Mouse (Mus musculus): ENCODE measurements around the gene Fyn. TPM values are rescaled to one million over a fixed set of nuclear protein-coding genes. Genes with fewer than 3 reads are reported as not detected.

Fyn gene
- total and polyA plus RNA-seq, 2 experiments, result 4.4 to 5.6 TPM

- WGBS, result 59% methylated on average over 6 of the region's 6 CpGs
- Histone ChIP-seq H3K79me2 (ENCODE audit: control insufficient read depth, insufficient read depth, low read length) (no peaks in the 10 kb centered on the region), H3K36me3 (ENCODE audit: control insufficient read depth, insufficient read depth, low read length) (no peaks in the 10 kb centered on the region), H3K4me3 (ENCODE audit: insufficient read depth, low read depth, low read length) (no peak overlapping the region), H3K27me3 (ENCODE audit: control insufficient read depth, insufficient read depth, low read length) (no peaks in the 10 kb centered on the region), H3K4me1 (ENCODE audit: control insufficient read depth, insufficient read depth, low read length) (no peaks in the 10 kb centered on the region; the same call in 1 of the 2 replicates), H3K27ac (replicated peaks; ENCODE audit: insufficient read depth, low read depth, low read length) (peak overlapping the region; percentile 19; the same call in 1 of the 2 replicates), H3K9ac (ENCODE audit: low read depth, low read length) (no peak overlapping the region)
- DNase-seq (ENCODE audit: extremely low read depth, low read depth, low spot score), result peak; percentile 48
- TF ChIP-seq POLR2A (IDR thresholded peaks at IDR 0.05; ENCODE audit: extremely low read depth, insufficient read depth, low read length) (no peak), CTCF (IDR thresholded peaks at IDR 0.05; ENCODE audit: low read depth, low read length) (no peak)
These were observed 82.4 kb downstream of the Fyn start for GRCm38 (mm10) chr10:39451065-39451464.

GRCm38 (mm10) chr10:39451918-39452624 lies 83.4 kb downstream of the Fyn start:
- no peaks in the 10 kb centered on the region; the same call in 1 of the 2 replicates for H3K4me1 ChIP-seq (ENCODE audit: control insufficient read depth, insufficient read depth, low read length)
- no peak overlapping the region for H3K27ac ChIP-seq (replicated peaks; ENCODE audit: insufficient read depth, low read depth, low read length)
- whole genome bisulfite sequencing, result 83% methylated on average over 8 of the region's 8 CpGs

GRCm38 (mm10) chr10:39455344-39455743 lies 86.7 kb downstream of the Fyn start:
- DNase-seq (ENCODE audit: extremely low read depth, low read depth, low spot score), result no peak
- Histone ChIP-seq H3K27ac (replicated peaks; ENCODE audit: insufficient read depth, low read depth, low read length) (no peak overlapping the region), H3K27me3 (ENCODE audit: control insufficient read depth, insufficient read depth, low read length) (no peaks in the 10 kb centered on the region), H3K4me3 (ENCODE audit: insufficient read depth, low read depth, low read length) (no peak overlapping the region), H3K79me2 (ENCODE audit: control insufficient read depth, insufficient read depth, low read length) (no peaks in the 10 kb centered on the region), H3K9ac (ENCODE audit: low read depth, low read length) (no peak overlapping the region), H3K4me1 (ENCODE audit: control insufficient read depth, insufficient read depth, low read length) (no peaks in the 10 kb centered on the region; the same call in 1 of the 2 replicates), H3K36me3 (ENCODE audit: control insufficient read depth, insufficient read depth, low read length) (no peaks in the 10 kb centered on the region)
- TF ChIP-seq POLR2A (IDR thresholded peaks at IDR 0.05; ENCODE audit: extremely low read depth, insufficient read depth, low read length) (no peak), CTCF (IDR thresholded peaks at IDR 0.05; ENCODE audit: low read depth, low read length) (no peak)
- 65% methylated on average over 4 of the region's 4 CpGs for WGBS

More at GRCm38 (mm10) chr10:39451918-39452624, 83.4 kb downstream of the Fyn start:
- DNase-seq (ENCODE audit: extremely low read depth, low read depth, low spot score), result no peak
- Histone ChIP-seq H3K4me3 (ENCODE audit: insufficient read depth, low read depth, low read length) (no peak overlapping the region), H3K79me2 (ENCODE audit: control insufficient read depth, insufficient read depth, low read length) (no peaks in the 10 kb centered on the region), H3K36me3 (ENCODE audit: control insufficient read depth, insufficient read depth, low read length) (no peaks in the 10 kb centered on the region), H3K27me3 (ENCODE audit: control insufficient read depth, insufficient read depth, low read length) (no peaks in the 10 kb centered on the region), H3K9ac (ENCODE audit: low read depth, low read length) (no peak overlapping the region)
- TF ChIP-seq CTCF (IDR thresholded peaks at IDR 0.05; ENCODE audit: low read depth, low read length) (no peak), POLR2A (IDR thresholded peaks at IDR 0.05; ENCODE audit: extremely low read depth, insufficient read depth, low read length) (no peak)

- DNase-seq (ENCODE audit: extremely low read depth, low read depth, low spot score), result no peak
- no peak overlapping the region for H3K27ac ChIP-seq (replicated peaks; ENCODE audit: insufficient read depth, low read depth, low read length)
- H3K4me1 ChIP-seq (ENCODE audit: control insufficient read depth, insufficient read depth, low read length), result no peaks in the 10 kb centered on the region; the same call in 1 of the 2 replicates
- TF ChIP-seq POLR2A (IDR thresholded peaks at IDR 0.05; ENCODE audit: extremely low read depth, insufficient read depth, low read length), result no peak
- no peak for TF ChIP-seq CTCF (IDR thresholded peaks at IDR 0.05; ENCODE audit: low read depth, low read length)
- H3K79me2 ChIP-seq (ENCODE audit: control insufficient read depth, insufficient read depth, low read length), result no peaks in the 10 kb centered on the region
- H3K9ac ChIP-seq (ENCODE audit: low read depth, low read length), result no peak overlapping the region
- H3K4me3 ChIP-seq (ENCODE audit: insufficient read depth, low read depth, low read length), result no peak overlapping the region
- WGBS, result 80% methylated on average over 15 of the region's 15 CpGs
- H3K36me3 ChIP-seq (ENCODE audit: control insufficient read depth, insufficient read depth, low read length), result no peaks in the 10 kb centered on the region
- no peaks in the 10 kb centered on the region for H3K27me3 ChIP-seq (ENCODE audit: control insufficient read depth, insufficient read depth, low read length)
These were observed 87.4 kb downstream of the Fyn start for GRCm38 (mm10) chr10:39455857-39456620.

GRCm38 (mm10) chr10:39456776-39457175 lies 88.1 kb downstream of the Fyn start:
- TF ChIP-seq POLR2A (IDR thresholded peaks at IDR 0.05; ENCODE audit: extremely low read depth, insufficient read depth, low read length) (no peak), CTCF (IDR thresholded peaks at IDR 0.05; ENCODE audit: low read depth, low read length) (no peak)
- 92% methylated on average over 6 of the region's 6 CpGs for WGBS
- H3K9ac ChIP-seq (ENCODE audit: low read depth, low read length), result no peak overlapping the region
- H3K79me2 ChIP-seq (ENCODE audit: control insufficient read depth, insufficient read depth, low read length), result no peaks in the 10 kb centered on the region
- no peak for DNase-seq (ENCODE audit: extremely low read depth, low read depth, low spot score)
- no peaks in the 10 kb centered on the region for H3K27me3 ChIP-seq (ENCODE audit: control insufficient read depth, insufficient read depth, low read length)
- no peaks in the 10 kb centered on the region for H3K36me3 ChIP-seq (ENCODE audit: control insufficient read depth, insufficient read depth, low read length)
- H3K27ac ChIP-seq (replicated peaks; ENCODE audit: insufficient read depth, low read depth, low read length), result no peak overlapping the region
- H3K4me3 ChIP-seq (ENCODE audit: insufficient read depth, low read depth, low read length), result no peak overlapping the region
- no peaks in the 10 kb centered on the region; the same call in 1 of the 2 replicates for H3K4me1 ChIP-seq (ENCODE audit: control insufficient read depth, insufficient read depth, low read length)
